Mouse (Mus musculus) retina, embryonic 14.5 days (tissue): ENCODE data around the gene Mtch1.
"Not testable (repeated sequence)": the region's sequence is repeated elsewhere in the genome, so short reads cannot be mapped to it uniquely, and the experiment has no call there.

Experiments
- DNase-seq: peaks from one replicate; pipeline ENCODE4 v3.0.0-alpha.2; 2015; ENCODE audit warnings: low spot score

Mtch1 gene

DNA sequence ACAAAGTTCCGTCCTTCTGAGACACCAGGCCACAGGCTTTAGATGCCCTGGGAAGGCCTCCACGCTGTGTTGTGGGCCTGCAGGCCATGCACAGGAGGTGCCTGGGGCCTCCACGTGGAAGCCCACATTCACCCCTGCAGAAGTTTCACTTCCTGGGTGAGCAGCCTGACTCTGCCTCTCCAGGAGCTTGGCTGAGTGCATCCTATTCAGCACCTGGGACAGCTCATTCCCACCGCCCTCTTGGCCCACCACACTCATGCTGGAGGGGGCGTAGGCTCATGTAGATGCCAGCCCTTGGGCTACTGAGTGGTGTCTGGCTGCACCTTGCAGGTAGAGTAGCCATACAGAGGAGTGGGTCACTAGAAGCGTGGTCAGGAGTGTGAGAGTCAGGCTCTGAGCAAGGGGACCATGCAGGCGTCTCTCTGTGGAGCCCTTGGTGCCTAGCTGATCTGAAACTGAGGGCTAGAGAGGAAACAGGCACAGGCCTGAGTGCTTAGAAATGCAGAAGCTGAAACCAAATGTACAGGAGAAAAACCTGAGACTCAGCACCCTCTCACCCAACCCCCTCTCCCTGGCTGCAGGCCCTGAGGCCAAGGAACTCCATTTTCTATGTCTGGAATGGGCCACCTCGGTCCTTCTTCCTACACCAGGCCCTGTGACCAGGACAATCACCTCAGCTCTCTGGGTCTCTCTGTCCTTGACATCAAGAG, 14.4 kb upstream of the Mtch1 start:
- peak; percentile 24 for DNase-seq

DNA sequence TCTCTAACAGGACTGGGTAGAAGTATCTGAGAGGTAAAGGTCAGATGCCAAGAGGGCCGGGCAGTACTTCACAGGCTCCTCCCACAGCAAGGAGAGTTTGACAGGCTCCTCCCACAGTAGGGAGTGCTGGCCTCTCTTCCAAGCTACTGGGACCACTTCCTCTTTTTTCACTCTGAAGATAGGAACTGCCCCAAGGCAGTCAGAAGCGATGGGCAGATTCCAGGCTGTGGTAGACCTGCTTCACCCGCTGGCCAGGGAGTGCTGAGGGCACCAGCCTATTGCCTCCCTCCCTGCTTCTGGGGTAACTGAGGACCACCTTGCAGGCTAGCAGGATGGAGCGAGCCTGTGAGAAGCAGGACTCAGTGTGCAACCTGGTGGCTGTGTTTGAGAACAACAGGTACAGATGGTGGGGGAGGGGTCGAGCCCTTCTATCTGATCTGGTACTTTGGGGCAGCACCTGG, 13.1 kb upstream of the Mtch1 start, which contains the start of gene Fgd2:
Gene Fgd2 (plus strand): TSS at position 154 of the 461 bp plus-strand sequence.
- peak; percentile 23 for DNase-seq

DNA sequence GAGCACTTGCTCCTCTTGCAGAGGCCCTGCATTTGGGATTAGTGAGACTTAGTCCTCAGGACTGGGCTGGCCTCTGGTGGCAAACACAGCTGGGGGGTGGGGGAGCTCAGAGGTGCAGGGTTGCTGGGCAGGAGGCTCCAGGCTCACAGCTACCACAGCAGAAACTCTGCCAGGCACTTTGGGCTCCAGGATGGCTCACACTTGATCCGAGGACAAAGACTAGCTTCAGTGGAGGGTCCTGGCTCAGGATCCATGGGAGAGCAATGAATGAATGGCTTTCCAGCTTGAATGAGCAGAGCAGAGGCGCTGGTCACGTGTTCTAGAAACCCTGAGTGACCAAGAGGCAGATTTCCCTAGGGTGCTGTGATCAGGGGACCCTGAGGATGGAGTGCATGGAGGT, 11.2 kb upstream of the Mtch1 start:
- no peak for DNase-seq

DNA sequence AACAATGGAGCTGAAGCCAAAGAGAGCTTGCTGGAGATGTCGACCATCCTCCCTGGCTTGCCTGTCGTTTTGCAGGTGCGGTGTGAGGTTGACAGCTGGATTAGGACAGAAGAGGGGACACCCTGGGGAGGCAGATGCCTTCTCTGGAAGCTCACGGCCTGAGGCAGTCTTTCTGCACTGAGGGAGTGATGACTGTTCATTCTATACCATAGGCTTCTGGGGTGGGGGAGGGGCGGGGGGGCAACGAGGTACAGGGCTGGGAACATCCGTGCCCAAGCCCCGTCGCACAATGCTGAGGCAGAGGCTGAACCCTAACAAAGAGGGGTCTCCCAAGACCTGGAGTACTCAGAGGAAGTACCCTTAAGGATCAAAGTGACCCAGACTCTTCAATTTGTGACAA, 9.1 kb upstream of the Mtch1 start:
- no peak for DNase-seq

DNA sequence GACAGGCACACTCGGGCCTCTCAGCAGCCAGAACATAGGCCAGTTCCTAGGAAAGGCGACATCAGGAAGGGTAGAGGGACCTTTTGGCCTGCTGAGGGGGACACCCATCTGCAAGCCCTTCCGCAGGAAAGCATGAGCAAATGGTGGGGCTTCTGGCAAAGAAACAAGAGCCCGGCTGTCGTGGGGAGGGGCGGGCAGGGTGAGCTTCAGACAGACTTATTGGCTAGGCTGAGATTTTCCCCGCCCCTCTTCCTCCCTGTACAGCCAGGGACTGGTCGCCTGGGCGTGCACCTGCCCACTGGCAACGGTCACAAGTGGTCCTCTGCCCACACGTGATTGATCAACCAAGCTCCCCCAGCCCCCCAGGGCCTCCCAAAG, 8.7 kb upstream of the Mtch1 start:
- DNase-seq = peak; percentile 92

DNA sequence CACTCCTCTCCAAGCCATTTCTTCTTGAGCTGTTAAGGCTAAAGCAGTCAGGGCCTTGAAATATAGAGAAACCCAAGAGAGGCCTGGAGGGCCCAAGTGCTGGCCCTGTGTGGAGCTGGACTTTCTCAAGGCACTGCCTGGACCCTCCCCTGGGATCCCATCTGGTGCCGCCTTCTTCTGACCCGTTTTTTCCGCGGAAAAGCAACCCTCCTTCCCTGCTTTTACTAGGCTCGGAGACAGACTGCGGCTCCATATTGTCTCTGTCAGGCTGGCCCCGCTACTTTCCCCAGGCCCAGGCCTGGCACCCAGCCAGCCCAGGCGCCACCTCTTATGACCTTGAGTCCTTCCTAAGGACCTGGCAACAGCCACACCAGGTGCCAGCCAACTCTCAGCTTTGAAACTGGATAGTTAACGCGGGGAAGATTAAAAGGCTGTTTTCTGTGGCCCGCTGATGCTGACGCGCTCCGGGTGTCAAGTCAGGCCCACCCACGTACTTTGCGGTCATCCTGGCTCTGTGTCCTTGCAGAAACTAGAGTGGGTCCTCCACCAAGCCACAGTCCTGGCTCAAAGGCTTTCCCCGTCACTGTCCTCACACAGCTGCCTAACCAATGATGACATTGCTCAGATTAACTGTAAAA, 8.2 kb upstream of the Mtch1 start:
- peak; percentile 64 for DNase-seq

DNA sequence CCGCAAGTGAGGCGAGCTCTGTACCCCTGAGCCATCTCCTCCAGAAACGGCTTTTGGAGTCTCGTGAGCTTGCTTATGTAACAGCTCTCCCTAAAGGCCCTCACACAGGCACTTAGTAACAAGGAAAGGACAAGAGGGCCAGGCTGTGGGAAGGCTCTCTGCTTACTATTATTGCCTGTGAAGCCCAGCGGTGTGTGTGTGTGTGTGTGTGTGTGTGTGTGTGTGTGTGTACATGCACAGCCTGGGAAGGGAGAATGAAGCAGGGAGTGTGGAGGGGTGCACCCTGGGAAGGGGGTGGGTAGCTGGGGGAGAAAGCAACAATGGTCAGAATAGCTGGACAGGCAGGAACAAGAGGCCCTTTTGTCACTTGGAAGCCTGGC, 7.7 kb upstream of the Mtch1 start:
- peak; percentile 58 for DNase-seq

DNA sequence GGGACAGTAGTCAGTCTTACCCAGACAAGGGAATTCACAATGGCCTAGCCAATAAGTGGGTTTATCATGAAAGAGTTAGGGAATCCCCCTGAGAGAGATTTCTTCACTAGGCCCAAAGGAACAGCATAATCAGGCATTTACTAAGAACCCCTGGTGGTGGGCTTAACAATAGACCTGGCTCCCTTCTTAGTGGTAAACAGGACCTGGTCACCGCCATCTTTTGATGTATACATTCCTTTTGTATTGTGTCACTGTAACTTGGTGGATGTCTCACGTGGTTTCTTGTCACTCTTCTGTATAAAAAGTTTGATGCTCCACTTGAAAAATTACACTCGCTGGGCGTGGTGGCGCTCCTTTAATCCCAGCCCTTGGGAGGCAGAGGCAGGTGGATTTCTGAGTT, 3.3 kb upstream of the Mtch1 start:
- not testable (repeated sequence) for DNase-seq

DNA sequence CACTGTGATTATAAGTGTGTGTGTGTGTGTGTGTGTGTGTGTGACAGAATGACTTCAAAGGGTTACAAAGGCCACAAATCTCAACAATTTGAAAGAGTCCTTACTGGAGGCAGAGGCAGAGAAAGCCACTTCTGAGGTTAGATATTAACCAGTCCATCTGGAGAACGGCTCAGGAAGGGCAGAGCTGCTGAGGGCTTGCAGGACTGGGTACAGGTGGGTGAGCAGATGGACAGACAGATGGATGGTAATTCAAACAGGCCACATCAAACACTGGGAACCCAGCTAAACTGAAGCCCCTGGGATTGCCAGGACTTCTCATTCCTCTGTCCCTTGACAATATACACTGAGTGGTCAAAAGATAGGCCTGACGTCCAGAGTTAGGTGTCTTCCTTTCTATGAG, 1.3 kb upstream of the Mtch1 start:
- no peak for DNase-seq

DNA sequence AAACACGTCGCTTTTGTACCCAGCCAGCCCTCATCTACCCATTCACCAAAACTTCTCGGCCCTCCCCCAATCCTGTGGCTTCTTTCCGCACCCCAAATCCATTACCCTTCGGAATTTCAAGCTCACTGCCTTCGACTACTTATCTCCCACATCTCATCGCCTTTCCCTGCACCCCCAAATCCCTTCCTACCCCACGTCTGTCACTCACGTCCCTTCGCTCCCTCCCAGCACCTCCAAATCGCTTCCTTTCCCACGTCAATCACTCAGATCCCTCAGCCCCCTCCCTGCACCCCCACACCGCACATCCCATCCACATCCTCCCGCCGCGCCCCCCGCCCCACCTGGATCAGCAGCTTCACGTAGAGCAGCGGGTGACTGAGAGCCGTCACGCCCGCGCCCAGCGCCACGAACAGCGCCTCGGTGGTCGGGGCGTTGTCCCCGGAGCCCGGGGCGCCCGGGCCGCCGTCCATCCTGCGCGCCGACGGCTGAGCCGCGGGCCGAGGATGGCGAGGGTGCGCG, 549 bp downstream of the Mtch1 start:
- DNase-seq = no peak

DNA sequence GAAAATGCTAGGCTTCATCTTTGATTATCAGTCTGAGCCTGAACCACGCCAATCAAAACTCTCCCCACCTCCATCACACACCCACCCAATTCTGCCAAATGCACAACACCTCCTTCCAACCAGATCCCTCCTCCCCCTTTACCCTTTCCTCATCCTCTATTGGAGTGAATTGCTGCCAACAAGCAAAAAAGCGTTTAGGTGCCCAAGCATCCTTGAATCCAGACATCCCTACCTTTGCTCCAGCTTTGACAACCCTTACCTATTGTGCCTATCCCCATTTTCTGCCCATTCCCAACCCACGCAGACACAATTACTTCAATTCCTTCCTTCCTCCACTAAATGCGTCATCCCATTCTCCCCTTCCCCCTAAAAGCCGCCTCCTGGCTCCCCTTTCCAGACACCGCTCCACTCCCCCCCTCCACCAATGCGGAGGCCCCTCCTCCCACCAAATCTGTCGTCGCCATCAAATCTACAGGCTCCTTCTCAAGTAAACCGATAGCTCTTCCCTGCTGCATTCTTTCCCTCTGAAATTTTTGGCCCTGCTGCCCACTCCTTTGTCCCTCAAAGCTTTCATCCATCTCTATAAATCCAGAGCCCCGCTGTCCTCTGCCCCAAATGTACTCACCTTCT, 1.1 kb downstream of the Mtch1 start:
- DNase-seq = peak; percentile 24

DNA sequence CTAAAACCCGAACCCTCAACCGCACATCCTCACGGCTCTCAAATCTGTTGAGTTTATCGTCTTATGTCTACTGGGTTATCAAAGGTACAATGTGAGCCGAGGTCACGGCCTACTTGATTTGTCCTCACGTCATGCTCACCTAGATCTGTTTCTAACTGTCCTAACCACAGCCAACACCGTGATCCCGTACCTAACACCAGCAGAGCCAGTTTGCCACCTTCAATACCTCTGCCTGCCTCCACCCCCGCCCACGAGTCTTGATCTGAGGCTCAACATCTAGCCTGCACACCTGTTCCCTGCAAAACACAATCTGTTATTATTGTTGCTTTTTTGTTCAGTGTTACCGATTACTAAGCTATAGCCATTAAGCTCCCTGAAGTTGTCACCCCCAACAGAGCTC, 2.5 kb downstream of the Mtch1 start:
- DNase-seq = no peak

DNA sequence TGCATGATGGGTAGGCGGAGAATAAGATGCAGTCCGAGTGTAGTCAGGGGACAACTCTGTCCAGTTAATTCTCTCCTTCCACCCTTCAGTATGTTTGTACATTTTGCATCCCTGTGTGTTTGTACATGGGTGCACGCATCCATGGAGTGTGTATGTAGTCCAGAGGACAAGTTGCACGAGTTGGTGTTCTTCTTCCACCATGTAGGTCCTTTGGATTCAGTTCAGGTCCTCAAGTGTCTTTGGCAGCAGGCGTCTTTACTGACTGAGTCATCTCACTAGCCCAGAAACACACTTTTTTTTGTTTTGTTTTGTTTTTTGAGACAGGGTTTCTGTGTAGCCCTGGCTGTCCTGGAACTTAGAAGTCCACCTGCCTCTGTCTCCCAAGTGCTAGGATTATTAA, 4.5 kb downstream of the Mtch1 start:
- no peak for DNase-seq

DNA sequence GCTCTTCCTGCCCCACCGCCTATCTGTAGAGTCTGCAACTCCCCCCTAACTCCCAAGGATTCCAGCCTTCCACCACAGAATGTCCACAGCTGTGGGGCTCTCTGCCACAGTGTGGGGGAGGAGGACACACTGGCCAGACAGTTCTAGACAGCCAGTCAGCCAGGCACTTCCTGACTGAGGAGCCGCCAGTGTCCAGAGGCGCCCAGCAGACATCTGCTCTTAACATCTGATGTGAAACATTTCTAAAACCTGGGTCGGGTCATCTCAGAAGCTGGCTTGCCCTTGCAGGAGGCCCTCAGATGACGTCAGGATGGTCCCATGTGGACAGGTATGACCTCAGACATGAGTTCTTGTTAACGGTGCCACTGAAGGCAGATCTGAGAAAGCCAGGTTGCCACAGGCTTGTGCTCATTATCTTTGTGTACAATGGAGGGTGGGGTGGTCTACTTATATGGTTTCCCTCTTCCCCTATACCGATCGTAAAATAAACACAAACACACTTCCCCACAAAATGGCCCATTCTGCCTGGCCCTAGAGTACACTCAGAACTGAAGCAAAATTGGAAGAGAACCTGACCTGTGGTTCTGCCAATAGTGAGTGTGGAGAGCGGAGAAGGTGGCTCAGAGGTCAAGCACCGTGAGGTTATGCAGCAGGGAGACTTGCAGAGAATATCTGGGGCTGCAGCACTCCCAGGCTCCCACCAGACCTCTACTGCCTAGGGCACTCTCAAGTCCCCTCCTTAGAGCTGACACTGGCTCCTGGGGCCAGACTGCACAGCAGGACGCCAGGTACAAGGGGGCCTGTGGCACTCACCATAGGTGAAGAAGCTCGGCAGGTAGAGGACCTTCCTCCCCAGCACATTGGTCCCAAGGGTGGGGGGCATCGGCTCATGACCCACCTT, 5.5 kb downstream of the Mtch1 start:
- DNase-seq = no peak

DNA sequence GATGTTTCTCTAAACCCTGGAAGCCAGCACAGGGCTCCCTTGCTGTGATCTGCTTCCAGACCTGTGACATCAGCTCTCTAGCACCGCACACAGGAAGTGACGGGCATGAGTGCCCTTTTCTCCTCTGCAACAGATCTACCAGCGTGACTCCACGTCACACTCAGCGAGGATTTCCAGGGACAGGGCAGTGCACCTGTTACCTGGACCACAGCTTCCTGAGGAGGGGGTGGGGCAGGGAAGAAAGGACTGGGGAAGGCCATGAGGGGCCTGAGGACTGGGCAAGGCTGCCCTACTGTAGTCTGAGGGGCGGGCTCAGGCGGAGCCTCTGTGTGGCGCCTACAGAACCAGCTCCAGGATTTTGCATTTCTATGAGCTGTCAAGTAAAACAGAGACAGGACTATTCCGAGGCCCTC, 6.1 kb downstream of the Mtch1 start:
- no peak for DNase-seq

DNA sequence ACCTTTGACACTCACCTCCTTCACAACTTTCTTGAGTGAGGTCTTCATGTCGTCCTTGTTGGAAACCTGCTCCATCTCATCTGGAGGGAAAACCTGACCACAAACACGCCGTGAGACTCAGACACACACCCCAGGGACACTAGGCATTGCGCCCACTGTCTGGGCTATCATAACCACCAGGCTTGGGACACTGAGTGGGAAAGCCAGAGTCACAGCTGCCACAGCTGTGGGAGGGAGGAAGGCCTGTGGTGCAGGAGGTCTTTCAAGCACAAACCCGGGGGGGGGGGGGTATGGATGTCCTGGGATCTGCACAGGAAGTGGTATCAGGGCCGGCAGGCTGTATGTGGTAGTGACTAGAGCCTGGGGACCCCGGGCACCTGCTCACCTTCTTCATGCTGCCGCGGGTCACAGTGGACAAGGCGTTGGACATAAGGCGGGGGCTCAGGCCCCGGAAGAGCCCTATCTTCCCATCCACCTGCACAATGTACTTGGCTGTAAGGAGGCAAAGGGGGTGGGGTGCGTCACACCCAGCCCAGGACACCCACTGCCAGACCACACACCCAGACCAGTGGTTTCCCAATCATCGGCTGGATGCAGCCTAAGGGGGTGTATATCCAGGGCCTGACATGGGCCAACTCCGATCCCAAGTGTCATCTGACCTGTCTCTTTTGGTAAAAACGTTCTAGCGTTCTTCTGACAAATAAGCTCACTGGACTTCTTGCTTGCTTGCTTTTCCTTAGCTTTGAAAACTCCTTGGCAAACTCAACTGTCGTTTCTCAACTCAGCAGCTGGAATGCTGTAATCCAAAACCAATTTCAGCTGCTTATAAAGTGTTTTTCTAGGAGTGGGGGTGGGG, 7.1 kb downstream of the Mtch1 start:
- no peak for DNase-seq

DNA sequence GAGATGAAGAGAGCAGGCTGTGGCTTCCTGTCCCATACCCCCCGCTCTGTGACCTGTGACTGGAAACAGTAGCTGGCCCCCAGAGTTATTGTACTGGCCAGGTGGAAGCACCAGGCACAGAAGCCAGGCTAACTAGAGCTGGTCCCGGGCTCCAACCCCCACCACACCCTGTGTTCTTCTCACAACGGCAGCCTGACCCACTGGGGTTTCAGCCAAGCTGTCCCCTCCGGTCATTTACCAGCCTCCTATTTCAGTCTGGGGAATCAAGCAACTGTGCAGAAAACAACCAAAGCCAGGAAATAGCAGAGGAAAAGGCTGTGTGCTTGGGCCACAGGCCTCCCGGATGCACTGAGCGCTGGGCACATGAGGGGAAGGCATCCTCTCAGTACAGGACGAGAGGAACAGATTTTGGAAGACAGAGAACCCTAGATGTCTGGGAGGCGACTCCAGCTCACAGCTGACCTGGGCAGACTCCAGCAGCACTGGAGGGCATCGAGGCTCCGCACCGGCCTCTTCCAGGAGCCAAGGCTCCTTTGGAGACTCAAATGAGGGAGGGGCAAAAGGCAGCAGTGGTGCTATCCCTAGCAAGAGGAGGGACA, 8.5 kb downstream of the Mtch1 start:
- no peak for DNase-seq

DNA sequence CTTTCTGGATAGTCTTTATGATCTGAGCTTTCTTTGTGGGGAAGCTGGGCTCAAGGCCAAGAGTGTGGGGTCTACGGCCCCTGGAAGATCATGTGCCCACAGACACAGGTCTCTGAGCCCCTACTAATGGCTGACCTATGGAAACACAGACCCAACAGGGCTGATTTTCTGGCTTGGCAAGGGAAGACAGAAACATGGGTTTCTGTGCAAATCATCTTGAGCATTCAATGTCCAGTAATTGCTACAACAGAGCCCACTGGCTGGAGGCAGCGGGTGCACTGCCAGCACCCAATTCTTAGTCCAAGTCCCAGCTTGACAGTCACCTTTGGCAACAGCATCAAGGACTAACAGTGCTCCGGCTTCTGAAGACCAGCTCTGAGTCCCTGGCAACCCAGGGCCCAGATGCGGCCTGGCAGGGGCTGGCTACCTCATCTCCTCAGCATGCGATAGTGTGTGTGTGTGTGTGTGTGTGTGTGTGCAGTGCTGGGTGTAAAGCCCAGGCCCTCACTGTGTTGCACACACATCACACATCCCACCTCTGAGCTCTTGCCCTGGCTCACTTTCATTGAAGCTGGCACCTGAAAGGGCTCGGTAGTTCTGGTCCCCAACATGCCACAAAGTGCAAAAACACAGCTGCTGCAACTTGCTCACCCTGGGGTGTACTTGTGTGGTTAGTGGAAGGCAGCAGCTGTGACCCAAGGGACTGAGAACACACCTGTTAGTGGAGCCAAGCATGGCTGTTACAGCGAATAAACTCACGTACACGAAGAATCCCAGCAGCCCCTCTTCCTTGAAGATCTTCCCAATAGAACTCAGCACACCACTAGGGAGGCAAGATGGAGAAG, 9.5 kb downstream of the Mtch1 start:
- no peak for DNase-seq

DNA sequence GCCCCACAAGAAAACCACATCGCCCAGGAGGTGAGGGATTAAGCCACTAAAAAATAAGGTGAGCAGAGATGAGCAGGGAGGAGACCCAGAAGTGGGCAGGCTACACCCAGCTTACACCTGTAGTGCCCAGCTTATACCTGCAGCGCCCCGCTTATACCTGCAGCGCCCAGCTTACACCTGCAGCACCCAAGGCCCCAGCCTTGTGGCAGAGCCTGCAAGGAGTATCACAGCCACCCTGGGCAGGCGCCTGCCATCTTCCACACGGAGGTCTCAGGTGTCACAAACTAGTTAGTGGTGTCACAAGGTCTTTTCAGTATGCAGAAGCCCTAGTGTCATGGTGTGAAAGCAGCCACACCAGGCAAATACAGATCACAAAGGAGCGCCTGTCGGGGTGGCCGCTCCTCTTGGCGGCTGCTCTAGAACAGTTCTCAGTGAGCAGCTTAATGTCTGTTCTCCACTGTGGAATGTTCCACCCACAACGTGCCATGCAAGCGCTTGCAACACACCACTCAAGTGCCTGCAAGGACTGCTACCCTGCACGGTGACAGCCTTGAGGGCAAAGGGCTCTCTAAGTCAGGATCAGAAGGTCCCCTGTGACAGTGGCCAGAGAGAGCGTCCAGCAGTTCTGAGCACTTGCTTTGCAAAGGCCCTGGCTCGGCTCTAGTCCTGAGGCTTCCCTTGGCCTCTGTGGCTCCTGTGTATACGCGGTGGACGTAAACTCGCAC, 11.3 kb downstream of the Mtch1 start:
- no peak for DNase-seq
